Mouse (Mus musculus): ENCODE data around the gene Spats2l. TPM values are rescaled to one million over a fixed set of nuclear protein-coding genes. Genes with fewer than 3 reads are reported as not detected.

Spats2l gene
- polyA plus RNA-seq, 1 experiment, result not detected

- H3K4me3 ChIP-seq (replicated peaks), result no peak overlapping the region
- H3K9me3 ChIP-seq, result no peaks in the 10 kb centered on the region
- H3K27me3 ChIP-seq (replicated peaks), result peaks cover 3% of the 10 kb centered on the region
- peaks cover 3% of the 10 kb centered on the region; the same call in 1 of the 2 replicates for H3K4me1 ChIP-seq
- TF ChIP-seq FLI1 (IDR thresholded peaks at IDR 0.05; ENCODE audit: low read length) (no peak), GATA1 (IDR thresholded peaks at IDR 0.05; ENCODE audit: borderline replicate concordance, low read length) (no peak)
- H3K36me3 ChIP-seq (replicated peaks; ENCODE audit: low read length), result peaks cover 14% of the 10 kb centered on the region
Measured at GRCm38 (mm10) chr1:57949716-57950115, 175.8 kb downstream of the Spats2l start.

GRCm38 (mm10) chr1:57952509-57952908 is 178.5 kb downstream of the Spats2l start:
- Histone ChIP-seq H3K4me1 (peaks cover 3% of the 10 kb centered on the region; the same call in 1 of the 2 replicates), H3K9me3 (no peaks in the 10 kb centered on the region), H3K36me3 (replicated peaks; ENCODE audit: low read length) (peaks cover 42% of the 10 kb centered on the region), H3K4me3 (replicated peaks) (no peak overlapping the region), H3K27me3 (replicated peaks) (no peaks in the 10 kb centered on the region)
- TF ChIP-seq FLI1 (IDR thresholded peaks at IDR 0.05; ENCODE audit: low read length) (no peak), GATA1 (IDR thresholded peaks at IDR 0.05; ENCODE audit: borderline replicate concordance, low read length) (no peak)

- H3K4me3 ChIP-seq (replicated peaks), result no peak overlapping the region
- H3K27me3 ChIP-seq (replicated peaks), result no peaks in the 10 kb centered on the region
- H3K9me3 ChIP-seq, result no peaks in the 10 kb centered on the region
- peaks cover 49% of the 10 kb centered on the region for H3K36me3 ChIP-seq (replicated peaks; ENCODE audit: low read length)
- TF ChIP-seq GATA1 (IDR thresholded peaks at IDR 0.05; ENCODE audit: borderline replicate concordance, low read length) (no peak), FLI1 (IDR thresholded peaks at IDR 0.05; ENCODE audit: low read length) (no peak)
- peaks cover 3% of the 10 kb centered on the region; the same call in 1 of the 2 replicates for H3K4me1 ChIP-seq
Measured at GRCm38 (mm10) chr1:57953586-57954375, 179.8 kb downstream of the Spats2l start.

GRCm38 (mm10) chr1:57954376-57954765 is 180.4 kb downstream of the Spats2l start:
- Histone ChIP-seq H3K4me3 (replicated peaks) (no peak overlapping the region), H3K27me3 (replicated peaks) (no peaks in the 10 kb centered on the region), H3K36me3 (replicated peaks; ENCODE audit: low read length) (peaks cover 55% of the 10 kb centered on the region), H3K9me3 (no peaks in the 10 kb centered on the region), H3K4me1 (peaks cover 3% of the 10 kb centered on the region; the same call in 1 of the 2 replicates)
- TF ChIP-seq FLI1 (IDR thresholded peaks at IDR 0.05; ENCODE audit: low read length) (no peak), GATA1 (IDR thresholded peaks at IDR 0.05; ENCODE audit: borderline replicate concordance, low read length) (no peak)

- Histone ChIP-seq H3K4me3 (replicated peaks) (no peak overlapping the region), H3K9me3 (no peaks in the 10 kb centered on the region), H3K27me3 (replicated peaks) (no peaks in the 10 kb centered on the region), H3K4me1 (peaks cover 3% of the 10 kb centered on the region; the same call in 1 of the 2 replicates), H3K36me3 (replicated peaks; ENCODE audit: low read length) (peaks cover 67% of the 10 kb centered on the region)
- TF ChIP-seq FLI1 (IDR thresholded peaks at IDR 0.05; ENCODE audit: low read length) (no peak), GATA1 (IDR thresholded peaks at IDR 0.05; ENCODE audit: borderline replicate concordance, low read length) (no peak)
Measured at GRCm38 (mm10) chr1:57955774-57956173, 181.8 kb downstream of the Spats2l start.

GRCm38 (mm10) chr1:57969327-57970271 is 195.6 kb downstream of the Spats2l start:
- H3K9me3 ChIP-seq, result no peaks in the 10 kb centered on the region
- peaks cover 37% of the 10 kb centered on the region for H3K4me1 ChIP-seq
- no peaks in the 10 kb centered on the region for H3K27me3 ChIP-seq (replicated peaks)
- H3K4me3 ChIP-seq (replicated peaks), result peak overlapping the region; percentile 96
- peaks cover 33% of the 10 kb centered on the region for H3K36me3 ChIP-seq (replicated peaks; ENCODE audit: low read length)
- TF ChIP-seq GATA1 (IDR thresholded peaks at IDR 0.05; ENCODE audit: borderline replicate concordance, low read length), result no peak
- no peak for TF ChIP-seq FLI1 (IDR thresholded peaks at IDR 0.05; ENCODE audit: low read length)

GRCm38 (mm10) chr1:57971588-57971987 is 197.6 kb downstream of the Spats2l start:
- Histone ChIP-seq H3K4me1 (peaks cover 37% of the 10 kb centered on the region), H3K27me3 (replicated peaks) (peaks cover under 1% of the 10 kb centered on the region), H3K4me3 (replicated peaks) (no peak overlapping the region), H3K36me3 (replicated peaks; ENCODE audit: low read length) (peaks cover 13% of the 10 kb centered on the region), H3K9me3 (no peaks in the 10 kb centered on the region)
- TF ChIP-seq GATA1 (IDR thresholded peaks at IDR 0.05; ENCODE audit: borderline replicate concordance, low read length), result no peak
- no peak for TF ChIP-seq FLI1 (IDR thresholded peaks at IDR 0.05; ENCODE audit: low read length)

- no peak for TF ChIP-seq GATA1 (IDR thresholded peaks at IDR 0.05; ENCODE audit: borderline replicate concordance, low read length)
- no peak for TF ChIP-seq FLI1 (IDR thresholded peaks at IDR 0.05; ENCODE audit: low read length)
- Histone ChIP-seq H3K27me3 (replicated peaks) (peaks cover 2% of the 10 kb centered on the region), H3K9me3 (no peaks in the 10 kb centered on the region), H3K36me3 (replicated peaks; ENCODE audit: low read length) (no peaks in the 10 kb centered on the region), H3K4me3 (replicated peaks) (no peak overlapping the region), H3K4me1 (peaks cover 9% of the 10 kb centered on the region)
Measured at GRCm38 (mm10) chr1:57976860-57977259, 202.9 kb downstream of the Spats2l start.

GRCm38 (mm10) chr1:57989052-57989600 is 215.2 kb downstream of the Spats2l start:
- TF ChIP-seq GATA1 (IDR thresholded peaks at IDR 0.05; ENCODE audit: borderline replicate concordance, low read length), result no peak

More at GRCm38 (mm10) chr1:57989052-57989600, 215.2 kb downstream of the Spats2l start:
- Histone ChIP-seq H3K36me3 (replicated peaks; ENCODE audit: low read length) (no peaks in the 10 kb centered on the region), H3K4me1 (peaks cover 8% of the 10 kb centered on the region), H3K9me3 (no peaks in the 10 kb centered on the region), H3K27me3 (replicated peaks) (peaks cover 2% of the 10 kb centered on the region), H3K4me3 (replicated peaks) (peak overlapping the region; percentile 2)

Measured in megakaryocyte, embryonic 14.5 days (primary cell).